Mouse (Mus musculus): ENCODE results near the gene Slc25a25.

The Slc25a25 gene

GRCm38 (mm10) chr2:32404663-32405062 is 46.6 kb downstream of the Slc25a25 start:
- peak; percentile 94 to 98 for DNase-seq (ENCODE audit: low spot score in 2 of 2)

GRCm38 (mm10) chr2:32396695-32397094 is 54.5 kb downstream of the Slc25a25 start:
- DNase-seq (ENCODE audit: low spot score in 2 of 2): no peak

- DNase-seq (ENCODE audit: low spot score in 2 of 2): peak; percentile 91 to 96
Observed at GRCm38 (mm10) chr2:32395946-32396621, 55.2 kb downstream of the Slc25a25 start.

- peak; percentile 92 to 93 for DNase-seq (ENCODE audit: low spot score in 2 of 2)
Observed at GRCm38 (mm10) chr2:32395484-32395945, 55.7 kb downstream of the Slc25a25 start, which contains the start of gene Ptges2. TSS of gene Ptges2 (plus strand) at chr2:32395896.

GRCm38 (mm10) chr2:32394973-32395372 is 56.3 kb downstream of the Slc25a25 start:
- DNase-seq (ENCODE audit: low spot score in 2 of 2): peak in 1 of 2 experiments; percentile 20

- no peak for DNase-seq (ENCODE audit: low spot score in 2 of 2)
Observed at GRCm38 (mm10) chr2:32392063-32392462, 59.2 kb downstream of the Slc25a25 start.

- no peak for DNase-seq (ENCODE audit: low spot score in 2 of 2)
Observed at GRCm38 (mm10) chr2:32390871-32391270, 60.4 kb downstream of the Slc25a25 start.

GRCm38 (mm10) chr2:32389157-32389556 is 62.1 kb downstream of the Slc25a25 start:
- DNase-seq (ENCODE audit: low spot score in 2 of 2): no peak

- DNase-seq (ENCODE audit: low spot score in 2 of 2): no peak
Observed at GRCm38 (mm10) chr2:32387706-32388490, 63.3 kb downstream of the Slc25a25 start, which contains the start of gene Lcn2. TSS of gene Lcn2 (minus strand) at chr2:32388252.

- DNase-seq (ENCODE audit: low spot score in 2 of 2): peak; percentile 21 to 64
Observed at GRCm38 (mm10) chr2:32382689-32383088, 68.6 kb downstream of the Slc25a25 start.

GRCm38 (mm10) chr2:32381775-32382223 is 69.4 kb downstream of the Slc25a25 start, which contains the start of gene 1110008P14Rik:
TSS of gene 1110008P14Rik (minus strand) at chr2:32381938.
- DNase-seq (ENCODE audit: low spot score in 2 of 2): peak; percentile 90 to 92

- peak; percentile 45 to 49 for DNase-seq (ENCODE audit: low spot score in 2 of 2)
Observed at GRCm38 (mm10) chr2:32381141-32381774, 70.0 kb downstream of the Slc25a25 start.

GRCm38 (mm10) chr2:32380001-32380500 is 71.2 kb downstream of the Slc25a25 start:
- DNase-seq (ENCODE audit: low spot score in 2 of 2): no peak

GRCm38 (mm10) chr2:32376963-32377362 is 74.3 kb downstream of the Slc25a25 start:
- peak; percentile 24 to 55 for DNase-seq (ENCODE audit: low spot score in 2 of 2)

- peak in 1 of 2 experiments; percentile 33 for DNase-seq (ENCODE audit: low spot score in 2 of 2)
Observed at GRCm38 (mm10) chr2:32375317-32375940, 75.8 kb downstream of the Slc25a25 start.

GRCm38 (mm10) chr2:32374191-32374590 is 77.1 kb downstream of the Slc25a25 start:
- no peak for DNase-seq (ENCODE audit: low spot score in 2 of 2)

- DNase-seq (ENCODE audit: low spot score in 2 of 2): no peak
Observed at GRCm38 (mm10) chr2:32367315-32367714, 83.9 kb downstream of the Slc25a25 start.

All from frontal cortex, postnatal 36 days (tissue).